In genomic region chr10:120655238-120655931, GRCm38 (mm10) we compare ENCODE assay signal across 11 mouse cellular contexts.
DNase-seq lines count a peak whose midpoint lies in the region; TF ChIP-seq lines count a peak whose summit lies in the region.
"Had no signal": no experiment of that assay in that cellular context is flagged by ENCODE, and none has a peak within 500 bp of the region (broad histone marks: within the 10 kb centered on the region; RNA-seq: fewer than 3 reads in every experiment).

No protein-coding gene starts in this region.

- peak; percentile 28 for DNase-seq in adrenal gland, postnatal 25 days
- no peak for DNase-seq in adrenal gland, postnatal 4 days (ENCODE audit: low spot score in 2 of 2)
- peak; percentile 88 for DNase-seq in left cerebral cortex, postnatal 4 days
- DNase-seq in left cerebral cortex, postnatal 36 days (ENCODE audit: low spot score in 2 of 2) = no peak
- DNase-seq in cerebellum, adult 11 months = peak; percentile 20
- DNase-seq in urinary bladder, postnatal 36 days (ENCODE audit: low spot score in 2 of 2) = no peak
- no peak for DNase-seq in right cerebral cortex, postnatal 25 days
- DNase-seq: heart, adult 18-20 months; kidney, adult 11 months had no signal

- H3K4me3 ChIP-seq in embryonic fibroblast, embryonic 13.5 days (ENCODE audit: insufficient read depth, low read length) = no peak overlapping the region
- H3K4me3 ChIP-seq: embryonic facial prominence, embryonic 13.5 days had no signal

- TF ChIP-seq CTCF in embryonic fibroblast, embryonic 13.5 days (IDR thresholded peaks at IDR 0.05; ENCODE audit: borderline replicate concordance, insufficient read depth, low read length) = no peak

- intact Hi-C loops in left cerebral cortex, postnatal 4 days (cut with DNase I) = no loop called here
- intact Hi-C loops in left cerebral cortex, postnatal 36 days (cut with DNase I) = no loop called here

- H3K27ac ChIP-seq in embryonic fibroblast, embryonic 13.5 days (ENCODE audit: insufficient read depth, low read length) = peak overlapping the region; percentile 37
- H3K27ac ChIP-seq: embryonic facial prominence, embryonic 13.5 days had no signal

- TF ChIP-seq POLR2A in embryonic fibroblast, embryonic 13.5 days (IDR thresholded peaks at IDR 0.05; ENCODE audit: low read depth, low read length) = no peak

- H3K4me1 ChIP-seq in embryonic fibroblast, embryonic 13.5 days (ENCODE audit: control insufficient read depth, insufficient read depth, low read length) = peaks cover 24% of the 10 kb centered on the region

Comparison
In these comparisons a context has a peak if more than half of its experiments do, and no peak if none do; other contexts are left out.
1. DNase-seq: peak in adrenal gland, postnatal 25 days (single experiment), left cerebral cortex, postnatal 4 days (single experiment) and cerebellum, adult 11 months (single experiment); none in adrenal gland, postnatal 4 days (0 of 2), left cerebral cortex, postnatal 36 days (0 of 2), urinary bladder, postnatal 36 days (0 of 2) and right cerebral cortex, postnatal 25 days (single experiment).